Mouse (Mus musculus) forebrain, embryonic 15.5 days (tissue): ENCODE results near the gene B3gnt8. TPM values are rescaled to one million over a fixed set of nuclear protein-coding genes. Genes with fewer than 3 reads are reported as not detected.

Experiments
- ATAC-seq: fragments of 200-750 bp; cut with Nextera tagmentation; replicated peaks from 2 replicates; pipeline ENCODE4 v1.8.0; 2017; ENCODE audit warnings: mild to moderate bottlenecking, moderate TSS enrichment, moderate library complexity
- H3K27ac ChIP-seq: fragments of 300-500 bp; sonication (generic); replicated peaks from 2 replicates; pipeline ENCODE4 v1.5.1; 2015; ENCODE audit warnings: mild to moderate bottlenecking, inconsistent platforms
- H3K27me3 ChIP-seq: fragments of 300-500 bp; sonication (generic); 2 replicates; pipeline ENCODE4 v1.6.1; 2015; ENCODE audit warnings: inconsistent platforms
- H3K36me3 ChIP-seq: fragments of 300-500 bp; sonication (generic); 2 replicates; pipeline ENCODE4 v1.6.1; 2015; ENCODE audit warnings: mild to moderate bottlenecking, inconsistent platforms
- H3K4me1 ChIP-seq: fragments of 300-500 bp; sonication (generic); 2 replicates; pipeline ENCODE4 v1.6.1; 2015; ENCODE audit warnings: inconsistent platforms
- H3K4me2 ChIP-seq: fragments of 300-500 bp; sonication (generic); replicated peaks from 2 replicates; pipeline ENCODE4 v1.6.1; 2015; ENCODE audit warnings: mild to moderate bottlenecking, inconsistent platforms
- H3K4me3 ChIP-seq: fragments of 300-500 bp; sonication (generic); 2 replicates; pipeline ENCODE4 v1.5.1; 2015; ENCODE audit warnings: mild to moderate bottlenecking, inconsistent platforms
- H3K9ac ChIP-seq: fragments of 300-500 bp; sonication (generic); replicated peaks from 2 replicates; pipeline ENCODE4 v1.6.1; 2015; ENCODE audit warnings: mild to moderate bottlenecking, inconsistent platforms
- H3K9me3 ChIP-seq: fragments of 300-500 bp; sonication (generic); 2 replicates; pipeline ENCODE4 v1.6.1; 2016; ENCODE audit warnings: inconsistent platforms
- WGBS: fragments of 180-500 bp; shearing (Covaris S2); methylation state at CpG from one replicate; pipeline ENCODE4 v1.1.7; 2015; ENCODE audit warnings: mixed read lengths; 5-methylcytosine and 5-hydroxymethylcytosine counted together
- polyA plus RNA-seq: library from polyadenylated mRNA; unstranded; fragments of >200 nt; fragmentation: Nextera tagmentation; extraction: Ambion mirVana; gene quantifications from 2 replicates; pipeline ENCODE4 v1.2.1, GENCODE M21; 2015

The B3gnt8 gene
- polyA plus RNA-seq, 1 experiment from 2014 or later: 0.50 TPM

DNA sequence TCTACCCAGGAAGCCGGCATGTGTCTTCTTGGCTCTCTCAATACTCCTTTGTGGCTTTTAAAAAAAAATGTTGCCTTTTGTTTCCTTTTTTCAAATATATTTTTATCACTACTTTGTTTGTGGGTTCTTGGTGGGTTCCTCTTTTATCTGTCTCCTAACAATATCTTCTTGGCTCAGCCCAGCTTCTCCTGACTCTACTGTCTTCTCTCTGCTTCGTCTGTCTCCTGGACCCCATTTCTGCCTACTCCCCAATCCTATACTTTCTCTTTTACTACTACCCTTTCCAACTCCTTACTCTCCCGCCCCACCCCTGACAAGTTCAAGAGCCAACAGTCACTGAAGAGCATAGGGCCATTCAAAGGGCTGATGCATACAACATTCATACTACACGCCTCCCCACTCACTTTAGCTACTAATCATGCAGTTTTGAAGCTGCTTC is 19.8 kb upstream of the B3gnt8 start:
- ATAC-seq: no peak
- 87% methylated on average over 4 of the region's 4 CpGs for WGBS
- H3K9ac ChIP-seq: no peak overlapping the region

DNA sequence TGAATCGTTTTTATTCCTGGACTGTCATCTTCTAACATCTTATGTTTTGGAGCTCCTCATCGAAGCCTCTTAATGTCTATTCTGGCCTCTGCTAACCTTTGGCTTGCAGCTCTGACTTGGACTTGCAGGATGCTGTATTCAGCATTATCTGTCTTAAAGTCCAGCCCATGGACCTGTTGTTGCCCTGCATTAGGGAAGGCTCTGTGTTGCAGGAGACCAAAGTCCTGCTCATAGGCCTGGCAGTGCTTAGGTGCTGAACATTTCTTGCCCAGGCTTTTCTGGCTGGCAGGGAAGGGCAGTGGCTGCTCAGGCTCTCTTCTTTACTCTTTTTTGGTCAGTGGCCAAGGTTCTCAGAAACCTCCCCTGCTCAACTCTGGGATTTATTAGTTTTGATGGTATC is 19.3 kb upstream of the B3gnt8 start:
- H3K9me3 ChIP-seq: no peaks in the 10 kb centered on the region
- H3K27me3 ChIP-seq: no peaks in the 10 kb centered on the region
- no peak overlapping the region for H3K4me2 ChIP-seq
- 83% methylated on average over 2 of the region's 2 CpGs for WGBS
- H3K4me1 ChIP-seq: no peaks in the 10 kb centered on the region
- no peak overlapping the region for H3K4me3 ChIP-seq
- ATAC-seq: no peak
- no peak overlapping the region for H3K9ac ChIP-seq
- no peaks in the 10 kb centered on the region for H3K36me3 ChIP-seq
- no peak overlapping the region for H3K27ac ChIP-seq

More for the DNA sequence above, 19.8 kb upstream of the B3gnt8 start:
- Histone ChIP-seq H3K4me3 (no peak overlapping the region), H3K27ac (no peak overlapping the region), H3K9me3 (no peaks in the 10 kb centered on the region), H3K4me1 (no peaks in the 10 kb centered on the region), H3K4me2 (no peak overlapping the region), H3K36me3 (no peaks in the 10 kb centered on the region), H3K27me3 (no peaks in the 10 kb centered on the region)

- H3K4me2 ChIP-seq: no peak overlapping the region
- 36% methylated on average over 6 of the region's 6 CpGs for WGBS
- ATAC-seq: no peak
- H3K27ac ChIP-seq: no peak overlapping the region
- H3K4me3 ChIP-seq: no peak overlapping the region
- H3K27me3 ChIP-seq: no peaks in the 10 kb centered on the region
- no peaks in the 10 kb centered on the region for H3K9me3 ChIP-seq
- no peak overlapping the region for H3K9ac ChIP-seq
- no peaks in the 10 kb centered on the region for H3K36me3 ChIP-seq
- no peaks in the 10 kb centered on the region for H3K4me1 ChIP-seq
These were observed 16.4 kb upstream of the B3gnt8 start for GRCm38 (mm10) chr7:25610056-25610455.

GRCm38 (mm10) chr7:25611501-25611900 is 15.0 kb upstream of the B3gnt8 start:
- Histone ChIP-seq H3K9ac (no peak overlapping the region), H3K4me2 (no peak overlapping the region), H3K4me3 (no peak overlapping the region), H3K4me1 (no peaks in the 10 kb centered on the region), H3K9me3 (no peaks in the 10 kb centered on the region), H3K36me3 (no peaks in the 10 kb centered on the region), H3K27ac (no peak overlapping the region), H3K27me3 (no peaks in the 10 kb centered on the region)
- ATAC-seq: no peak
- WGBS: 45% methylated on average over 7 of the region's 7 CpGs

DNA sequence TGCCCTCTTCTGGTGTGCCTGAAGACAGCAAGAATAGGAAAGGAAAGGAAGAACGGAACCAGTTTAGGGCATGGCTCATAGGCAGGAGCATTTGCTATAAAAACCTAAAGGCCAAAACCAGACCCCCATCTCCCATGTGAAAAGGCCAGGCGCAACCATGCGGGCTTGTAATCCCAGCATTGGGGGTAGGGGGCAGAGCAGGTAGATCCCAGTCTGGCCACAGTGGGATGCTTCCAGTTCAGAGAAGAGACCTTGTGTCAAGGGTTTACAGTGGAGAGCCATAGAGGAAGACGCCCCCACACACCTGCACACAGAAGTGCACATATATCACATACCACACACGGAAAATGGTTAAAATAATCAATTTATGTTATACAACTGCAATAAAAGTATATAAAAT is 12.4 kb upstream of the B3gnt8 start:
- ATAC-seq: no peak
- WGBS: 83% methylated on average over 5 of the region's 5 CpGs
- Histone ChIP-seq H3K9ac (no peak overlapping the region), H3K27ac (no peak overlapping the region), H3K4me3 (no peak overlapping the region), H3K4me2 (no peak overlapping the region), H3K4me1 (peaks cover 4% of the 10 kb centered on the region), H3K27me3 (no peaks in the 10 kb centered on the region), H3K36me3 (no peaks in the 10 kb centered on the region), H3K9me3 (no peaks in the 10 kb centered on the region)

DNA sequence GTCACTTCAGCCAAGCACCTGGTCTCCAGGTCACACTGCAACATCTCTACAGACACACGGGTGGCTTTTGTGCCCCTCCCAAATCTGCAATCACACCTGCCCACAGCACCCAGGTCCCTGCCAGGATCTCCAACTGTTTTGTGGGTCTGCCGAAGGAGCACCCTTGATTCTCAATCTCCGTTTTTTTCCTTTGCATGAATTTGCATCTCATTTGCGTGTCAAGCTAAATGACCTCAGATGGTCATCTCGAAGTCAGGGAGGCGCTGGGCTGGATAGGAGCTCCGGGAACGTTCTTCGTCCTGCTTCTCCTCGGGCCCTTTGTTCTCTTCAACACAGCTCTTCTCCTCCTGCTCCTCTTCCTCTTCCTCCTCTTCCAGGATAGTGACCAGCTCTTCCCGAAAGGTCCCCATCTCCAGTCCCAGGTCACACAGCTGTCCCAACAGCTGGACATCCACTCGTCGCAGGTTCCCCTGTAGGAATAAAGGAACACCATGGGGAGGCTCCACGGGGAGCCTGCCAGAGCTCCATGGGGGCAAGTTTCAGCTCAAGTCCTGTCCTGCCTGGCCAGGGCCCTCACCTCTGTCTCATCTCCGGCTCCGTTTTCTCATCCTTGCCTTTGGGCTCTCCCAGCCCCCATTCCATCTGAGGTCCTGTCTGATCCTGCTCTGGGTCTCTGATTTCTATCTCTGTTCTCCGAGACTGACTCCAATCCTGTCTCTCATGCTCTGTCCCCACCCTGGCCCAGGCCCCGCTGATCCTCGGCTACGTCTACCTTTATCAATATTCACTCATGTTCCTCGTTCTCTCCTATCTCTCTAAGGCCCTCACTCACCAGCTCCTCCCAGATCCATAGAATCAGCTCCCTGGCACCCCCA is 11.4 kb upstream of the B3gnt8 start:
- Histone ChIP-seq H3K4me3 (no peak overlapping the region), H3K27ac (no peak overlapping the region), H3K4me2 (no peak overlapping the region), H3K4me1 (peaks cover 9% of the 10 kb centered on the region), H3K9ac (no peak overlapping the region), H3K36me3 (no peaks in the 10 kb centered on the region), H3K9me3 (no peaks in the 10 kb centered on the region), H3K27me3 (no peaks in the 10 kb centered on the region)
- 71% methylated on average over 21 of the region's 21 CpGs for WGBS
- no peak for ATAC-seq

- no peak for ATAC-seq
- Histone ChIP-seq H3K36me3 (no peaks in the 10 kb centered on the region), H3K9me3 (no peaks in the 10 kb centered on the region), H3K27ac (no peak within 1 kb of the TSS), H3K4me3 (no peak within 1 kb of the TSS), H3K9ac (no peak within 1 kb of the TSS), H3K4me2 (no peak within 1 kb of the TSS), H3K4me1 (peaks cover 9% of the 10 kb centered on the region), H3K27me3 (no peaks in the 10 kb centered on the region)
- 89% methylated on average over 5 of the region's 5 CpGs for WGBS
These were observed 10.8 kb upstream of the B3gnt8 start, which contains the start of gene Erich4 for GRCm38 (mm10) chr7:25615706-25616011. Gene Erich4 (minus strand): TSS chr7:25615892.

- Histone ChIP-seq H3K9me3 (no peaks in the 10 kb centered on the region), H3K9ac (no peak overlapping the region), H3K27me3 (no peaks in the 10 kb centered on the region), H3K4me3 (no peak overlapping the region), H3K4me1 (peaks cover 9% of the 10 kb centered on the region), H3K4me2 (no peak overlapping the region), H3K36me3 (peaks cover 2% of the 10 kb centered on the region; the same call in 1 of the 2 replicates), H3K27ac (no peak overlapping the region)
- ATAC-seq: no peak
- 83% methylated on average over 10 of the region's 10 CpGs for WGBS
These were observed 8.9 kb upstream of the B3gnt8 start for GRCm38 (mm10) chr7:25617376-25618160.

- peak within 1 kb of the TSS; percentile 41 for H3K9ac ChIP-seq
- no peaks in the 10 kb centered on the region for H3K9me3 ChIP-seq
- no peaks in the 10 kb centered on the region for H3K27me3 ChIP-seq
- peak; percentile 95 for ATAC-seq
- peaks cover 2% of the 10 kb centered on the region; the same call in 1 of the 2 replicates for H3K36me3 ChIP-seq
- WGBS: under 1% methylated on average over 53 of the region's 53 CpGs
- peaks cover 9% of the 10 kb centered on the region for H3K4me1 ChIP-seq
- H3K4me3 ChIP-seq: peak within 1 kb of the TSS; percentile 62
- H3K27ac ChIP-seq: 0 out of 2 replicates have a peak within 1 kb of the TSS, but pooled peaks have one; percentile 9
- peak within 1 kb of the TSS; percentile 52 for H3K4me2 ChIP-seq
These were observed 7.4 kb upstream of the B3gnt8 start, which contains the start of gene Dmac2 for GRCm38 (mm10) chr7:25618865-25619721. Gene Dmac2 (plus strand): TSS chr7:25619414.

GRCm38 (mm10) chr7:25619722-25619991 is 6.8 kb upstream of the B3gnt8 start:
- Histone ChIP-seq H3K4me2 (peak overlapping the region; percentile 52), H3K4me3 (peak overlapping the region; percentile 62), H3K27me3 (no peaks in the 10 kb centered on the region), H3K9me3 (no peaks in the 10 kb centered on the region), H3K9ac (peak overlapping the region; percentile 41), H3K4me1 (peaks cover 9% of the 10 kb centered on the region), H3K36me3 (peaks cover 2% of the 10 kb centered on the region; the same call in 1 of the 2 replicates), H3K27ac (no peak overlapping the region)
- WGBS: 22% methylated on average over 5 of the region's 5 CpGs
- ATAC-seq: no peak

- Histone ChIP-seq H3K4me1 (peaks cover 9% of the 10 kb centered on the region), H3K36me3 (peaks cover 2% of the 10 kb centered on the region; the same call in 1 of the 2 replicates), H3K4me3 (peak overlapping the region; percentile 62; the same call in 1 of the 2 replicates), H3K9me3 (no peaks in the 10 kb centered on the region), H3K27me3 (no peaks in the 10 kb centered on the region), H3K27ac (no peak overlapping the region), H3K9ac (no peak overlapping the region), H3K4me2 (peak overlapping the region; percentile 52; the same call in 1 of the 2 replicates)
- ATAC-seq: no peak
- WGBS: 92% methylated on average over 5 of the region's 5 CpGs
These were observed 6.4 kb upstream of the B3gnt8 start for GRCm38 (mm10) chr7:25620101-25620500.
